ENCODE assay signal across 8 mouse cellular contexts in the genomic region with DNA sequence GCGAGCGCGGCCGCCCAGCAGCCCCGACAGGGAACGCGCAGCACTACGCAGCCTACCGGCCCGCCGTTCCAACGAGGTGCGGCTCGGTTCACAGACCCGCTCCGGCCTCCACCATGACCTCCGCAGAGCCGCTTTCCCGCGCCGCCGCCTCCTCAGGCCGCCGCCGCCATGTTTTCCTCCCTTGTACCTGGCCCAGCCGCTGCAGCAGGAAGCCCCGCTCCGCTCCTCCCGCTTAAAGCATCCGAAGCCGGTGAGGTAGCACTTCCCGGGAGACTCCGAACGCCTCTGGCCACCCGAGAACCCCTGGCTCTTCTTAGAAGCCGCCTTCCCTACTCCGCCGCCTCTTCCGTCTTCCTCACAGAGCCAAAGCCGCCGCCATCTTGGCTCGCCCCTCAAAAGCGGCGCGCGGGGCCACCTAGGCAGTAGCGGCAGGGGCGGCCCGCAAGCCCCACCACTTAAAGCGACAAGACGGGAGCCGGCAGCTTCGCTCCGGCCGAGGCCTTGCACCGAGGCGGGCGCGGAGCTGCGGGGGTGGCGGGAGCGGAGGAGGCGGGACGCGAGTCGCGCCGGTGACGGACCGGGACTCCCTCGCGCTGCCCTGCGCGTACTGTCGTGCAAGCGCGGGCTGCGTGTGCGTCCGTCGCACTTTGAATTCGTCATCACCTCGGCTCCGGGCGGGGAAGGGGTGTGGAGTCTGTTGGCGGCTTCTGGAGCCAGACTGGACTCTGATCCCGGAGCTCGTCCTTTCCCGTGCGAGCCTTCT. TPM values are rescaled to one million over a fixed set of nuclear protein-coding genes. Genes with fewer than 3 reads are reported as not detected.
DNase-seq lines count a peak whose midpoint lies in the region; ATAC-seq and TF ChIP-seq lines count a peak whose summit lies in the region.

A gene (minus strand): TSS at position 627 of the 763 bp plus-strand sequence.

- no peak for TF ChIP-seq CTCF in lung, adult 2 months (IDR thresholded peaks at IDR 0.05; ENCODE audit: insufficient read depth, low read length)

- intact Hi-C loops in heart, postnatal 25 days (cut with DNase I), result no loop called here

- H3K9ac ChIP-seq in ES-E14 (ENCODE audit: insufficient read depth, low read depth, low read length, poor library complexity, severe bottlenecking), result peak within 1 kb of the TSS; percentile 99
- peak within 1 kb of the TSS; percentile 88 for H3K9ac ChIP-seq in forebrain, embryonic 15.5 days (replicated peaks)

- H3K27ac ChIP-seq in ES-E14 (ENCODE audit: insufficient read depth, low read depth, low read length, poor library complexity, severe bottlenecking), result peak within 1 kb of the TSS; percentile 95
- H3K27ac ChIP-seq in forebrain, embryonic 15.5 days (replicated peaks), result peak within 1 kb of the TSS; percentile 99

- peak within 1 kb of the TSS; percentile 97 to 98 for H3K4me3 ChIP-seq in ES-E14 (ENCODE audit: insufficient read depth in 1 of 2, low read depth in 1 of 2, low read length in 2 of 2, poor library complexity in 1 of 2, severe bottlenecking in 1 of 2)
- H3K4me3 ChIP-seq in forebrain, embryonic 15.5 days, result peak within 1 kb of the TSS; percentile 90
- peak within 1 kb of the TSS; percentile 83 for H3K4me3 ChIP-seq in lung, adult 2 months (replicated peaks; ENCODE audit: extremely low read depth, low read depth, low read length)

- no peaks in the 10 kb centered on the region for H3K9me3 ChIP-seq in ES-E14 (ENCODE audit: control insufficient read depth, insufficient read depth, low read depth, low read length)
- H3K9me3 ChIP-seq in forebrain, embryonic 15.5 days, result no peaks in the 10 kb centered on the region

- ATAC-seq in forebrain, embryonic 15.5 days (replicated peaks), result peak; percentile 97
- peak; percentile 93 for ATAC-seq in neutrophil, adult 5-6 weeks (ENCODE audit: extremely low read depth, insufficient number of reproducible peaks, low FRiP score, poor library complexity, severe bottlenecking)

- H3K27me3 ChIP-seq in forebrain, embryonic 15.5 days, result no peaks in the 10 kb centered on the region

- peak; percentile 91 for DNase-seq in ES-E14 (ENCODE audit: low read depth, low spot score)
- DNase-seq in cerebellum, adult 11-12 months, result peak; percentile 97
- peak; percentile 94 for DNase-seq in heart, postnatal 25 days (ENCODE audit: low spot score)
- peak; percentile 95 to 97 for DNase-seq in layer of hippocampus, adult 18-20 months (ENCODE audit: low spot score in 2 of 2)
- DNase-seq in lung, adult 2 months, result peak; percentile 96
- DNase-seq in thymus, adult 18-20 months, result peak; percentile 85 to 89

- peaks cover 1% of the 10 kb centered on the region; the same call in 1 of the 2 replicates for H3K36me3 ChIP-seq in ES-E14 (ENCODE audit: control insufficient read depth, insufficient read depth, low read length, poor library complexity, severe bottlenecking)
- no peaks in the 10 kb centered on the region for H3K36me3 ChIP-seq in forebrain, embryonic 15.5 days

- in situ Hi-C loops in ES-E14 (cut with MboI; ENCODE audit: low sequenced_read_pairs in 2 of 2, unreplicated experiment in 2 of 2), result no loop called here

- no peaks in the 10 kb centered on the region for H3K4me1 ChIP-seq in ES-E14 (ENCODE audit: control insufficient read depth in 2 of 2, insufficient read depth in 2 of 2, low read length in 2 of 2, poor library complexity in 1 of 2)
- H3K4me1 ChIP-seq in forebrain, embryonic 15.5 days, result peaks cover 39% of the 10 kb centered on the region
- H3K4me1 ChIP-seq in lung, adult 2 months (ENCODE audit: control insufficient read depth, insufficient read depth, low read length), result peaks cover 13% of the 10 kb centered on the region

- TF ChIP-seq POLR2A in lung, adult 2 months (IDR thresholded peaks at IDR 0.05; ENCODE audit: borderline replicate concordance, extremely low read depth, low read depth, low read length), result peak; percentile 78; the same call in 1 of the 2 replicates

- under 1% methylated on average over 86 of the region's 90 CpGs for WGBS in forebrain, embryonic 15.5 days
- 1% methylated on average over 88 of the region's 90 CpGs for WGBS in lung, adult 2 months

- H3K4me2 ChIP-seq in forebrain, embryonic 15.5 days (replicated peaks), result peak within 1 kb of the TSS; percentile 61

TF ChIP-seq in ES-E14, 5 proteins besides CTCF, POLR2A, EP300 and RAD21:
- TF ChIP-seq CHD2 (IDR thresholded peaks at IDR 0.05; ENCODE audit: low read depth, low read length), result no peak
- TF ChIP-seq HCFC1 (IDR thresholded peaks at IDR 0.05; ENCODE audit: borderline replicate concordance, insufficient read depth, low read length), result peak; percentile 86
- 0 out of 2 replicates have a peak, but pooled peaks have one; percentile 9 for TF ChIP-seq ZC3H11A (IDR thresholded peaks at IDR 0.05; ENCODE audit: borderline replicate concordance, low read depth, low read length)

RNA-seq across cellular contexts. Expression of the gene that starts here (rescaled TPM):
- 78.8 and 87.1 TPM in 2 replicates for total RNA-seq in ES-E14 (2012; rRNA removed)
- polyA plus RNA-seq in forebrain, embryonic 15.5 days (2015; fragmentation: Nextera tagmentation; extraction: Ambion mirVana), result 36.4 and 38.5 TPM in 2 replicates
- total RNA-seq in heart, postnatal 25 days (2021), result 10 to 100 TPM; 23.5 to 25.3 TPM
- 10 to 100 TPM; 39.7 to 42.1 TPM for total RNA-seq in layer of hippocampus, adult 18-20 months (2021)
- polyA plus RNA-seq in lung, adult 2 months (2012; rRNA removed), result 10.4 and 12.4 TPM in 2 replicates
- total RNA-seq in neutrophil, adult 5-6 weeks (2017), result 182 and 185 TPM in 2 replicates

Comparison
In these comparisons a context has a peak if more than half of its experiments do, and no peak if none do; other contexts are left out.
1. Peak in every context shown above with its lines: DNase-seq, ATAC-seq, H3K4me3 ChIP-seq and H3K27ac ChIP-seq.